Mouse (Mus musculus) retina, adult 2 months (tissue): Measurements from ENCODE around the gene Ctnna2.
A peak's percentile ranks its signal among the peaks of the same experiment; 100 is the strongest.

Source experiments
- DNase-seq: peaks from one replicate; pipeline ENCODE4 v3.0.0-alpha.2; 2012; ENCODE audit warnings: low read depth, low spot score

The Ctnna2 gene

DNA sequence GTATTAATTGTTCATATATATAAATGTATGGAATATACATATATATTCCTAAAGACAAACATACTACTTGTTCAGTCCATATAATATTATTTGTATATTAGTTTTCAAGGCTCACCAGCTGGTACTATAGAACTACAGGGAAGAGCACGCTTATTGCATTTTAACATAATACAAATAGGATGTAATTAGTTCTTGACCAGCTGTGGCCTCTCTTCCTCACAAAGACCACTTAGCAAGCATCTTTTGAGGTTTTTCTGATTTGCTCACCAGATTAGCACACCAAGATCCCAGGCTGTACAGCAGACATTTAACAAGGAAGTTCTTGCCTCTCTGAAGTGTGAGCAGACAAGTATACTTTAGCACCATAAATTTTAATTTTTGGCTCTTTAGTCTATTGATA, 152.0 kb downstream of the Ctnna2 start:
- DNase-seq = no peak

DNA sequence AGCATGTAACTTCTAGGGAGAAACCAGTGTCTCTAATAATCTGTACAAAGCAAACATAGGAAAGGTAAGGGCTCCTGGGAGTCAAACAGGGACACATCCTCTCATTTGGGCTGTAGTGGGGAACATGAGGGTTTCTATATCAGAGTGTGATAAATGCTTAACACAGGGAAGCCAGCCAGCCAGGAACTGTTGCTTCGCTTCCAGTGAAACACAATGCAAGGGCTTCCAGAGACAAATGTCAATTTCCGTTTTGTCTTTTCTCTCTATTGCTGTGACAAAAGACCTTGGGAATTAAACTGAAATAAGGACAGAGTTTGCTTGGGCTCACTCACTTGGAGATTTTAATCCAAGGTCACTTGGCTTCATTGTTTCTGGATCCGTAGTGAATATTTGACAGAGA, 162.4 kb downstream of the Ctnna2 start:
- DNase-seq = no peak

DNA sequence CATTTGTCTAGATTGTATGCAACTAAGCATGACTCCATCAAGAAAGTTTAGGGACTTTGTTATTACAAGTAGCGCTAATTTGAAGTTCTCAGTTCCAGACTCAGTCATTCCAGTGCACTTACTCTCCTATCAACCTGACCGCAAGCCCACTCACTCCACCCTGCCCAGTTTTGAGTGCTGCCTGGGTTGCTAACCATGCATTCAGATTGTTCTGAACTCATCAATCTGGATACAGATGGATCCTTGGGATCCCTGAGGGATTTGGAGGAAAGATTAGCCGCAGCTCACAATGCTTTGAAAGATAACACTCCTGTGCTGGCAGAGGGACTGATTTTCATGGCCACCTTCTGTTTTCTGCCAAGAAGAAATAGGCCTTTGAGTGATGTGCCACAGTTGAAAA, 168.5 kb downstream of the Ctnna2 start:
- no peak for DNase-seq

DNA sequence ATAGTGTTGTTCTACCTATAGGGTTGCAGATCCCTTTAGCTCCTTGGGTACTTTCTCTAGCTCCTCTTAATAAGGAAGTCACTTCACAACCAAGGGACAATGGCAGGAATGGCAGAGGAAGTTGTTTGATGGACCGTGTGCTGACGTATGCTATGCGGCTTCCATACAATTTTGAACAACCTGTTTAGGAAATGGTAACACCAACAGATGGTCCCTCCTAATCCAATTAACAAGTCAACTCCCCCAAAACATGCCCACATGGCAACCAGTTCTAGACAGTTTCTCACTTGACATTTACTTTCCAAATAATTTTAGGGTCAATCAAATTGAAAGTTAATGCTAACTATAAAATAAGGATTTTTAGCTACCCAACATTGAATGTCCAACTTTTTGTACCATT, 176.9 kb downstream of the Ctnna2 start:
- no peak for DNase-seq

DNA sequence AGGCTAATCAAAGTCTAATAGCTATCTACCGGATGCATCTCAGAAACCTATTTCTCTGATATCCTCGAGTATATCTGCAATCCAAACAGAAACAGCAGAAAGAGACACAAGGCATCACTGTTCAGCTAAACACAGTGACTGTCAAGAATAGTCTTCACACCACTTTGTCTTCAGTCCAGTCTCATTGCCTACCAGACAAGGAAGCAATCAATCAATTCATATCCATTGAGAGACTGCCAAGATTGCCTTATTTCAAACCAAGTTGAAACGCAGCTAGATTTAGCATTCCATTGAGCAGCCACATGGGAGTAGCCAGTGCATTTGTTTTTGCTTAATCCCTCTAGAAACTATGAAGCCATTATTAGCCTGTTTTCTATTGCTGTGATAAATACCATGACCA, 196.2 kb downstream of the Ctnna2 start:
- DNase-seq = no peak

DNA sequence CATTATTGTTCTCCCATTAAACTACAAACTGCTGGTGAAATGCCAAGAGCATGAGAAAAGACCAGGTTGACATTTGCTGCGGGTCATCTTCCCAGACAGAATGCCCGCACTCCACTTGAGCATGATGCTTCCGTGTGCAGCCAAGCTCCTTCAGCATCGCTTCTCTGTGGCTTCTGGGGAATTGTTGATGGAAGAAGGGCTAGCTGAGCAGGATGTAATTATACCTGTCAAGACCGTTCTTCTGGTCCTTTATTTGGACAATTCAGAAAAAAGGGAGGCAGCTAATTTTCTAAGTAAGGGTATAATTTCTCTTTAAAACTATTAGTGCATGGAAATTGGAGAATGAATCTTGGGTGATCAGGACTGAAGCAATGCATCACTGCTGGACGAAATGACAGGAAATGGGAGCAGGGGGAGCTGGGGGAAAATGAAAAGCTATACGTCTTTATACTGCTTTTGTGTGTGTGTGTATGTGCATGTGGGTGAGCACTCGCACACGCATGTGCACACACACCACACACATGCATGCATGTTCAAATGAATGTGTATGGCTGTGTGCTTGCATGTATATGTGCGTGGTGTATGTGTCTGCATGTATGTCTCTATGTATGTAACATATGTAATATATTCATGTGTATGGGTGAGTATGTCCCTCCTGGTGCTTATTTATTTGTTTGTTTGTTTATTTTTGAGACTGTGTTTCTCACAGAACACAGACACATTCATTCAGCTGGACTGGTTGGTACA, 211.0 kb downstream of the Ctnna2 start:
- no peak for DNase-seq

DNA sequence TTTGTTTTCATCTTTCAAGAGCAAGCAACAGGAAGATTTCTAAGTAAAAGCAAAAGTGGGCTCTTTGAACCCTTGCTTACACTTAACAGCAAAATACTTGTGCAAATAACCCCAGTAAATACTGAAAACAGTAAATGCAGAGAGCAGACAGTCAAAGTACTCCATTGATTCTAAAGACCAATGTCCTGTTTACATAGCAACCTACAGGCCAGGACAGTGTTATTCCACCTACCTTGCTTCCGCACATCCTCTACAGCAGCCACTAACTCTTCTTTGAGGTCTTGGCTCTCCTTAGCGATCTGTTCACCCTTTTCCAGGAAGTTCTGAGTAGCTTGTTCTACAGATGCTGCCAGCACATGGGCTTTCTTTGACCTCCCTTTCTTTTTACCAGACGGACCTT, 221.3 kb downstream of the Ctnna2 start:
- DNase-seq = no peak

DNA sequence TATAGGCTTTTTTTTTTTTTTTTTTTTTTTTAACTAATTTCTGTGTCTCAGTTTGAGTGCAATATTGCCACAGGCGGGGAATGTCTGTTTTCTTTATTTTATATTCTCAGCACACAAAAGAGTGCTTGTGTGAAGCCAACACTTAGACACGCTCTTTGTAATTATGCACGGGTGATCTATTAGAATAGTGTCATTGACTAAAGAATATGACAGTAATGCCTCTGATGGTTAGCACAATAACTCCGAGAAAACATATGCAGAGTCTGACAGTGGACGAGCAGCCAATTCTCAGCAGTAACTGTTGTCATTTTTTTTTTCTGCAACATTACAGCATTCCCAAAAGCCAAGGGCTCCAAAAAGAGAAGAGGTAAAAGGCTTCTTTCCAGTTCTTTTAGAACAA, 234.1 kb downstream of the Ctnna2 start:
- DNase-seq = no peak

DNA sequence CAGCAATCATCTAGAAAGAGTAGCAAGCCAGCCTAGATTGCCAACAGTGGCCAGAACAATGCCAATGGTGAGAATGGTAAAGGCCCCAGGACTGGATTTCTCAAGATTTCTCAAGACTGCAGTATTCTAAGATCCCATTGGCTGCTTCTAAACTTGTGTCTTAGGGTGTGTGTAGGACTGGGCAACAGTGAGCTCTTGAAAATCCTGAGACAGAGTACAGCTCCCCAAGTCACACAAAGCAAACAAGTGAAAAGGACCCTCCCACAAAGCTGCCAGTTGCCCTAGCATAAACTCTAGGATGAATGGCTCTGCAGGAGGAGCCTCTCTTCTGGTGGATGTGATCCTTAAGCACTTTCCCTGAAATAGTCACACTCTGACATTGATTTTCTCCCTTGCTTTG, 235.8 kb downstream of the Ctnna2 start:
- DNase-seq = no peak

DNA sequence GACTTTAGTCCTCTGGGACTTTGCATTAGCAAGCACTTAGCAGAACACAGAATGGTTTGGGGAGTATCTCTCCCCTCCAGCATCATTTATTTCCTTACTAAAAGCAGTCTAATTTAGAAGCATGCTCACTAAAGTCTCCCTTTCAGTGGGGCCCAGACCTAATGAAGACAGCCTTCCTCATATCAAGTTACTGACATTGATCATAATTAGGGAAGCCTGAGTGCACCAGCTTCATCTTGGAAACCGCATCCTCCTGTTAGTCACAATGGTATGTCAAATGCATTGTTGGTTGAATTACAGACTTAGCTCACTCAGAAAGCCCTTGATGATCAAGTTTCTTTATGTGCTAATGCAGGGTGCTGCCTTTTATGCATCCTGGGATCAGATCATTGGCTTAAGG, 236.5 kb downstream of the Ctnna2 start:
- DNase-seq = no peak

DNA sequence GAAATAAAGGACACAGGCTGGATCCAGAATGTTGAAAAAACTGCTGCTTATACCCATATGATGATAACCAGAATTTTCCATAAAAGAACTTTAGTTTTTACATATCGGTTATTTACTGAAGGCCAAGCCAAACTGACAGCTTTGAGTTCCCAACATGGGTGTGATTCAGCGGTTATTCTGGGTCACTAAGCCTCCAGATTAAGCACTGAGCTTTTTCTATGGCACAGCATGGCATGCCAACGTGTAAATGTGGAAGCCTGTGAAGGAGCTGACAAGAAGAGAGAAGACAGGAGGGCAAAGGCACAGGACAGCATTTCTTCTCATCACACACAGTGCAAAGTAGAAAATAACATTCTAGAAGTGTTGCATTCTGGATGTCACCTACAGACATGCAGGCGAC, 240.9 kb downstream of the Ctnna2 start:
- DNase-seq = no peak

DNA sequence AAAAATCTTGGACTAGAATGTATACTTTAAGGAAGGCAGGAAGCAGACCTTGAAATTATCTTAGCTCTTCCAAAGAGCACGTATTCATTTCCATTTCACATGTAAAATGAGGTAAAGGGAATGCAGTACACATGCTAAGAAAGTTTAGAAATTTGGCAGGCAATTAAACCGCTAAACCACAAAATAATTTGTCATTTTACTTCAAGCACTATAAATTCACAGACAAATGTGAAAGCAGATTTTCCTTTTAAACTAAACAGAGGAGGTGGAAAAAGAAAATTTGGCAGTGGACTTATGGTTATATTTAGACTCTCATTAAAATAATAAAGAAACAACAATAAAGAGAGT, 254.6 kb downstream of the Ctnna2 start:
- no peak for DNase-seq

DNA sequence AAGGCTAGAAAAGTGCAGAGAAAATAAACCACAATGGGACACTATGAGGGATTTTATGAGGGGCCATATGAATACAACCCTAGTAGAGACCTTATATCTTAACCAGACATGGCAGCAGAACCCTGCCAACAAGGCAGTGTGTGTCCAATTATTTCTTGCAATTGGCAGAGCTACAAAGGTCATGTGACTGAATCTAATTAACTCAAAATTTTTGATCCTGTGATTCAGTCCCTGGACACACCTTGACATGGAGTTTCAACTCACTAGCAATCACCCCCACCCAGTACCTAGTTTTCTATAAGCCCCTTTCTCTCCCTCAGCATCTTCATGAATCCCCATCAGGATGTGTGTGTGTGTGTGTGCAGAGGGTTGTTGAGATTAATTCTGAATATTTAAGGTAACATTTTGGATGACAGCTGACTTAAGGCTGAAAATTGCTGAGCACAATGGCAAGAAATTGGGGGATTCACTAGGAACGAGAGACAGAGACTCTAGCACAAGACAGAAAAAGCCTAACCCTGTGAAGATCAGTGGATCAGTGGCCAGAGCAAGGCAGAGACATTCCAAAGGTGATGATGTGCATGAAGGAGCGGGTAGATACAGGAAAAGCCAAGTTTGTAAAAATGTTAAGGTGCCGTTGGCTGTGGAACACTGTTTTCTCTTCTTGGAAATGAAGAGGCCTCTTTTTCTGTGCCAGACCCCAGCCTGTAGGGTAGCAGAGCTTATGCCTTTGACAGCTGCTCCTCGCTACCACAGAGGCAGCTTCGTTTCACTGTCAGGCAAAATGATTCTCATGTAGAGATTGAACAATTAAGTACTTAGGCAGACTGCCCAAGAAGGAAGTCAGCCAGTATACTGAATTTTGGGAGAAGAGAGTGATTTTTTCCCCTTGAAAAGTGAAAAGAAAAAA, 255.2 kb downstream of the Ctnna2 start:
- DNase-seq = no peak

DNA sequence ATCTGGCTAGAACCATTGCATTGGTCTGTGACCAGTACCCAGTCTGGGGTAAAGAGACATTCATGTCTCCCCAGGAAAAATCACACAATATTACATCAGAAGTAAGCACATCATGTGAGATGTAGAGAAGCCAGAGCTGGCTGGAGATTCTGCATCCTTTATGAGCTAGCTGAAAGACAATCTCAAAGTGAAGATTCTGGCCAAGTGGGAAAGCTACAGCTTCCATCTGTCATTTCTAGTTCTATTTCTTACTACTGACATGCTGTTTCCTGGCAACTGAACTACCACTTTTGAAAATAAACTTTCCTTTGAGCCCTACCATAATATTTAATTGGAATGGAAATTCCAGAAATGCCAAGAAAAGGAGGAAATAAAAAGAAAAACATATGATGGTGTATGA, 285.4 kb downstream of the Ctnna2 start:
- no peak for DNase-seq

DNA sequence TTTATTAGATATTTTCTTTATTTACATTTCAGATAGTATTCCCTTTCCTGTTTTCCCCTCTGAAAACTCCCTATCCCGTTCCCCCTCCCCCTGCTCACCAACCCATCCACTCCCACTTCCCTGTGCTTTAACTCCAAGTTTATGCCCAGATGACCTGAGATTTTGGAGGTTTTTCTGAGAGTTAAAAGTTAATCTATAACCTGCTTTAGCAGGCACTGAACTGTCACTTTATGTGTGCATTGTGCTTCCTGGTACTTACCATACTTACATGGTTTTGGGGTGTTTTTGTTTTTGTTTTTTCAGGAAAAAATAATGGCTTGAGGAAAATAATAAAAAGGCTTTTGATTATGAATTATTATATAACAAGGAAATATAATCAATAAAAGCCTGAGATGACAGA, 292.3 kb downstream of the Ctnna2 start:
- DNase-seq = no peak

DNA sequence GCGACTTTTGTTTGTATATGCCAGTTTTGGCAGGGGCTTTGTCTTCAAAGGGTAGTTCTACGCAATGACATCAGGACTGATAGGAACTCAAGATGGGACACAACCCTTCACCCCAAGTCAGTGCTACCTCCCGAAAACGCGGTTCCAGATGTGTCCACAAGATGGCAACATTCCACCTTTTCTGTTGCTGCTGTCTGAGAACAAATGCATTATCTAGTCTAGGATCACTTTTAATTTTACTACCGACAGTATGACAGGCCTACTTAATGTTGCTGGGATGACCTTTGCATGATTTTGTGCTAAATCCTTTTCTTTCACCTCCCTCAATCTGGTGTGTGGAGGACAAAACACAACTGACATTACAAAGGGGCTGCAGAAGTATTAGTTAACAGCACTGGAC, 329.4 kb downstream of the Ctnna2 start:
- DNase-seq = peak; percentile 28

DNA sequence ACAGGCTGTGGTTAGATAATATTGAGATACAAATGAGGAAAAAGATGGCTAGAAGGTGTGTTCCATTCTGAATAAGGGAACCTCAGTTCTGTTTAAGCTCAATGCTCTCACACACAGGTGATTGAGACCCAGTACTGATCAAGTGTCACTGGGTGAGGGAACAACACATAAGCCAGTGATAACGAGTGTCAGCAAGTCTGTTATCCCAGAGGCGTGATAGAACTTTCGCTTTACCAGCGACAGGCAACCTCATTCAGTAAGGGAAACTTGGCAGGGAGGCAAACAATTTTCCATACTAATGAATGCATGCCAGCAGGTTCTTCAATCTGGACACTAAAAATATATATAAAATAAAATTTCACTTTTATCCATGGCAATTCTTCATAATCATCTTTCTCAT, 334.9 kb downstream of the Ctnna2 start:
- no peak for DNase-seq

DNA sequence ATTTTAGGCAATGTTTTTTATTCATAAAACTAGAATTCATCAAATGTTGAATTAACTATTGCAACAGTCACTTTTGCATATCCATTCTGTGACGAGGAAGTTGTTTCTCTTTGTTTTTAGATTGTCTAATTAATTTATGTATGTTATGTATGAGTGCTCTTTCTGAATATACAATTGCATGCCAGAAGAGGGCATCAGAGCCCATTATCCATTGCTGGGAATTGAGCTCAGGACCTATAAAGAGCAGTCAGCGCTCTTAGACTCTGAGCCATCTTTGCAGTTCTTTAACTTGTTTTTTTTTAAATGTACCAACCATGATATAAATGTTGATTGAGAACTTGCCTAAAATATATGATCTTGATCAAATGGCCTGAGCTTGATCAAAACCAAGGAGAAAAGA, 340.7 kb downstream of the Ctnna2 start:
- DNase-seq = no peak

DNA sequence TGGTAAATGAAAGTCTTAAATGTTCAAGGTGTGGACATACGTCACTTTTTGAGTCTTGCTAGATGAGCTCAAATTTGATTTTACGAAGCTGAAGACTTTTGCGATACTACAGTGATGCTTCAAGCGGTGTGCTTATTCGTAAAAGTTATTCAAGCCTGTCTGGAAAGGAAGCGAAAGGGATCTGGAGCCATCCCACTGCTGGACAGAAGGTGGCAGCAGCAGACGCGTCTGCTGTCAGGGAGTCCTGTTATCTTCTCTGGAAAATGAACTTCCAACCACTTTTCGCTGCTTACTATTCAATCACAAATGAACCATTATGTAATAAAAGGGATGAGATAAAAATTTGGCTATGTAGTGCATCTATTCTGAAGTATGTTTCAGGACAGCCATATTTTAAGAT, 345.5 kb downstream of the Ctnna2 start:
- DNase-seq = peak; percentile 16

DNA sequence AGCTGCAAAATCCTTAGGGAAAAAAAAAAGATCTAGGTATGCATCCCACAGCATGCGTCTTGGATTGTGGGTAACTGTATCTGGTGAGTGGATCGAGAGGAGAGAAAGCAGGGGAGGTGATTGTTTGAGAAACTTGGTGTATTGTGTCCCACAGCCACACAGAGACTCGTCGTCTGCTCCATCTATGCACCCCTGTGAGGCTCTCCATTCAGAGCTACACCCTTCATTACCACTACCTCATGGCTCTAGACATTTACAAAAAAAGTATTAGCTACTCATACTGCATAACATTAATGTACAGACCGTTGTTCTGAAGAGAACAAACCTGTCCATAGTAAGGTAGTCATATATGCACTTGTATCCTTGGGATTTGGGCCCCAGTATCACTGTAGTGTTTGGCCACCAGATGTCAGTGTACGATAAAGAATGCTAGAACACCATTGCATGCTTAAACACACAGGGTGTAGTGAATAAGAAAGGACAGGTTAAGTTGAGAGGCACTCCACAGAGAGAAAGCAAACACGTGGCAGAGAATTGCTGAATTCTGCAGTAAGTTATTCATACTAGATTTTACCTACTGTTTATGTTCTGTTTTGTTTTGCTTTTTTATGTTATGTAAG, 350.8 kb downstream of the Ctnna2 start:
- peak; percentile 25 for DNase-seq

DNA sequence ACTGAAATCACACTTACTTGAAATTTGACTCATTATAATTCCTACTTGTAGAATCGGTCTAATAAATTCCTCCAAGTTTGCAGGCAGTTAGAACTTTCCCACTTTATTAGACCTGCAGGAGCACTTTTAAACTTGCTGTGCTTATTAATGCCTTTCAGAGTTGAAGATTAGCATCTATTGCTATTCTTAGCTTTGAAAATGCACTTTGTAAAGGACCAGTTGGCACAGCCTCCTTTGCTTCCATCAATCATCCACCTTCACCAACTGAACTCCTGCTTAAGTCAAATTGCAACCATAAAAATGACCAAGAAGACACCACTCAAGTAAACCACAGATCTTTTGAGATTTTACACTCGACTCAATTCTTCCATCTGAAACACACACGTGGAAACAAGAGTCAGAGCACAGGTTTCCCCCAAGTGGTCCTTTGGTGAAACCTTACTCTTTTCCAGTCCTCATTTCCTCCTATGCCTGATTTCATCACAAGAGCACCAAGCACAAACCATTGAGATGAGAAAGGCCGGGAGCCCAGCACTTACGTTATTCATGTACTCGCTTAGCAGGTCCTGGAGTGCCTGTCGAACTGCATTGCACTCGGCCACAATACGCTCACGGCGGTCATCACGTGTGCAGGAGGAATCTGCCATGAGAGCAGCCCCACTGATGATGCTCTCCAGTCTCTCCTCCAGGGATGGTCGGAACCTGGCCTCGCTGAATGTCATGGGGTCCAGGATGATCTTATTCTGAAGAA, 374.7 kb downstream of the Ctnna2 start:
- DNase-seq = no peak

DNA sequence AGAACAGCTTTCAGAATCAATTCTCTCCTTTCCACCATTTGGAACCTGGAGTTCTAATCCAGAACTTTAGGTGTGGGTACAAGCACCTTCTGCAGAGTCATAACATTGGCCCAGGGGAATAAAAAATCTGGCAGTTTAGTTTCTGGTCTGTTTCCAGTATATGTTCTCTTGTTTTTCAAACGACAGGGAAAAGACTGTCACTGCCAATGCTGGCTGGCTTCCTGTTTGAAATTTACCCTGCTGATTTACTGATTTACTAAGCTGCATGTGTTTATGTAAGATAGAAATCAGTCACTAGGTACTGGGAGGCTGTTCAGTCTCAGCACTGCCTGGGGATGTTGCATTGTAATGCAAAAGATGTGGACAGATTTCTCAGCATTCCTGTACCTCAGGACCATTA, 375.6 kb downstream of the Ctnna2 start:
- DNase-seq = no peak
